Mouse (Mus musculus) gastrocnemius, adult 2 months (tissue): ENCODE data around the gene Hnrnpd. TPM values are rescaled to one million over a fixed set of nuclear protein-coding genes. Genes with fewer than 3 reads are reported as not detected.
A peak's percentile ranks its signal among the peaks of the same experiment; 100 is the strongest.

Source experiments
- DNase-seq: peaks from one replicate; pipeline ENCODE4 v3.0.0; 2022
- H3K27ac ChIP-seq: fragments of 200-600 bp; 2 replicates; pipeline ENCODE4 v1.8.1; 2022; ENCODE audit warnings: mild to moderate bottlenecking
- H3K4me3 ChIP-seq: fragments of 200-600 bp; 2 replicates; pipeline ENCODE4 v1.8.1; 2022; ENCODE audit warnings: mild to moderate bottlenecking, moderate library complexity
- CTCF ChIP-seq: fragments of 200-600 bp; IDR thresholded peaks from 2 replicates; pipeline ENCODE4 v1.8.1; 2022; ENCODE audit warnings: antibody characterized with exemption, mild to moderate bottlenecking, moderate library complexity
- intact Hi-C: fragments of 180-260 bp; cut with DNase I; formaldehyde crosslinking; loops from one replicate; pipeline ENCODE4 v1.15.1; 2025
- long read RNA-seq, 2 experiments: library from polyadenylated mRNA; stranded (forward); transcript quantifications; one replicate each; pipeline ENCODE4 v2.0.0; 2021
- total RNA-seq, 2 experiments: library from RNA; stranded (reverse); gene quantifications; 2 replicates each; pipeline ENCODE4 v1.2.3; 2021

Gene Hnrnpd
- total RNA-seq, result 10 to 100 TPM; 68.5 to 84.1 TPM
- long read RNA-seq, experiment 1, full-length matches to known transcripts, result 55 of 80 reads
- long read RNA-seq, experiment 1, partial matches to known transcripts, result 15 of 80 reads
- long read RNA-seq, experiment 1, other reads (novel, unspliced or antisense), result 10 of 80 reads
- long read RNA-seq, experiment 2, full-length matches to known transcripts, result 66 of 85 reads
- long read RNA-seq, experiment 2, partial matches to known transcripts, result 12 of 85 reads
- long read RNA-seq, experiment 2, other reads (novel, unspliced or antisense), result 7 of 85 reads

GRCm38 (mm10) chr5:99978699-99979442 is at the start of gene Hnrnpd, which contains the start of gene 4930524J08Rik:
Gene Hnrnpd, minus strand, starts transcription at chr5:99978938.
Gene 4930524J08Rik, plus strand, starts transcription at chr5:99979061.
- DNase-seq, result peak; percentile 97
- Histone ChIP-seq H3K27ac (peak within 1 kb of the TSS; percentile 97), H3K4me3 (peak within 1 kb of the TSS; percentile 96)
- intact Hi-C loops, result loop anchor here (1.0 kb wide), 1 partner anchor 59 kb away; no protein-coding TSS in a partner anchor
- 0 out of 2 replicates have a peak, but pooled peaks have one; percentile 0 for TF ChIP-seq CTCF

DNA sequence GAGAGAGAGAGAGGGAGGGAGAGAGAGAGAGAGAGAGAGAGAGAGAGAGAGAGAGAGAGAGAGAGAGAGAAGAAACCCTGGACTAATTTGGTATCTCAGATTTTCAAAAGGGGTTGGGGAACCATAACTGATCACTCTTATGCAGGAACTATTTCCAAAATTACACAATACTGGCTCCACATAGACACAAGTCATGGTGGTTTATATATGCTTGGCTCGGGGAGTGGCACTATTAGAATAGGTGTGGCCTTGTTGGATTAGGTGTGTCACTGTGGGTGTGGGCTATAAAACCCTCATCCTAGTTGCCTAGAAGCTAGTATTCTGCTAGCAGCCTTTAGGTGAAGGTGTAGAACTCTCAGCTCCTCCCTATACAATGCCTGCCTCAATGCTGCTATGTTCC is 46.1 kb upstream of the Hnrnpd start:
- Histone ChIP-seq H3K27ac (no peak overlapping the region), H3K4me3 (no peak overlapping the region)
- intact Hi-C loops, result no loop called here
- no peak for DNase-seq
- TF ChIP-seq CTCF, result no peak

- DNase-seq, result no peak
- intact Hi-C loops, result no loop called here
- TF ChIP-seq CTCF, result no peak
- no peak overlapping the region for H3K27ac ChIP-seq
- no peak overlapping the region for H3K4me3 ChIP-seq
Measured at GRCm38 (mm10) chr5:100024403-100024802, 45.7 kb upstream of the Hnrnpd start.

DNA sequence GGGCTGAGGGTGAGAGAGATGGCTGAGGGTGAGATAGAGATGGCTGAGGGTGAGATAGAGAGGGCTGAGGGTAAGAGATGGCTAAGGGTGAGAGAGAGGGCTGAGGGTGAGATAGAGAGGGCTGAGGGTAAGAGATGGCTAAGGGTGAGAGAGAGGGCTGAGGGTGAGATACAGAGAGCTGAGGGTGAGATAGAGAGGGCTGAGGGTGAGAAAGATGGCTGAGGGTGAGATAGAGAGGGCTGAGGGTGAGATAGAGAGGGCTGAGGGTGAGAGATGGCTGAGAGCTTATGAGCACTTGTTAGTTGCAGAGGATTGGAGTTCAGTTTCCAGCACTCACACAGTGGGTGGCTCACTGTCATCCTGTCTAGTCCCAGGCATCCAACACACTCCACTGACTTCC is 41.4 kb upstream of the Hnrnpd start:
- no peak for DNase-seq
- TF ChIP-seq CTCF, result no peak
- no peak overlapping the region for H3K27ac ChIP-seq
- no peak overlapping the region for H3K4me3 ChIP-seq
- intact Hi-C loops, result no loop called here

DNA sequence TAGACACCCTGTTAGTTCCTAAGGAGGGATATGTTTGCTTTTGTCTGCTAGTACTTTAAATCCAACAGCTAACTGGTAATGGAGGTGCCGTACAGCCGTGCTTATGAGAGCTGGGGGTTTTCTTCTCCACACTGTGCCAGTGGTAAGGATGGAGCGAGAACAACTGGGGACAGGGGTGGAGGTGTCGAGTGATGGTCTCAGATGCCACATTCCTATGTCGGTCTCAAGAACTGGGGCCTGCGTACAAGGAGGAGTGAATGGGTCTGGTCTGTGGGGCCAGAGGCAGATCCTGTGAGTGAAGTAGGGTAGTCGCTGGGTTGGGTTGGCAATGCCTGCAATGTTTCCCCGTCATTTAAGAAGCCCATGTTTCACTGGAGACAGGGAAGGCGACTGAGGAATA is 33.9 kb upstream of the Hnrnpd start:
- TF ChIP-seq CTCF, result no peak
- Histone ChIP-seq H3K4me3 (no peak overlapping the region), H3K27ac (no peak overlapping the region)
- no peak for DNase-seq
- intact Hi-C loops, result no loop called here

DNA sequence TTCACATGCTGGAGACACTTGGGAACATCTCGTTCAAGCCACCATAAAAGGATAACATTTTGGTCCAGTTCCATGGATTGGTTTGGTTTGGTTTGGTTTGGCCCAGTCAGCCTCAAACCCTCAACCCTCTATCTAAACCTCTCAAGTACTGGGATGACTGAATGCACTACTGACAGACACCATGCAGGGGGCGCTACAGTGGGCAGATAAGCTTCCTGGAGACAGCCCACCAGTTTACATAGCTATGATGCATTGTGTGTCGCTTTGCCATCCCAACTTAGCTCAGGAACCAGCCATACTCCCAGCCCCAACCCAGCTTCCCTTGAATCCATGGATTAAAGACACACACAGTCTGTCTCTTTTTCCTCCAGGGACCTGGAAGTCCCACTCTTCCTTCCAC is 29.7 kb upstream of the Hnrnpd start:
- H3K4me3 ChIP-seq, result no peak overlapping the region
- no peak overlapping the region for H3K27ac ChIP-seq
- no peak for DNase-seq
- intact Hi-C loops, result no loop called here
- no peak for TF ChIP-seq CTCF

- Histone ChIP-seq H3K4me3 (no peak overlapping the region), H3K27ac (no peak overlapping the region)
- peak; percentile 25; the same call in 1 of the 2 replicates for TF ChIP-seq CTCF
- DNase-seq, result no peak
- intact Hi-C loops, result no loop called here
Measured at GRCm38 (mm10) chr5:100007040-100007375, 28.3 kb upstream of the Hnrnpd start.

GRCm38 (mm10) chr5:100006324-100007039 is 27.7 kb upstream of the Hnrnpd start:
- no peak for TF ChIP-seq CTCF
- DNase-seq, result no peak
- Histone ChIP-seq H3K4me3 (no peak overlapping the region), H3K27ac (no peak overlapping the region)
- intact Hi-C loops, result no loop called here

DNA sequence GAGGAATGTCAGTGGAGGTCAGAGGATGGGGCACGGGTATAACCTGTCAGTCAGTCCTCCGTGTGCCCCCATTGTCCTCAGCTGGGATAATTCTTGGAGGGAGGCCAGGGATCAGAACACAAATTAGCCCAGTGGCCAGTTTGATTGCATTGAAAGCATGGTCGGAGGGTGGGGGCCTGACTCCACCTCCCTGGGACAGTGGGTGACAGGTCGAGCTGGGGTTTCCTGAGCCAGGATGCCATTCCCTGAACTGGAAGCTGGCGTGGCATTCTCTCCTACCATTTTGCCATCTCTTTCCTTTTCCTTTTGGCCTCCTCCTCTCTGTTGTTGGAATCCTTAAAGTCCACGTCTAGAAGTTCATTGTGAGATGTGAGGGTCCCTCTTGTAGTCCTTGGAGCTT is 27.2 kb upstream of the Hnrnpd start:
- H3K4me3 ChIP-seq, result no peak overlapping the region
- intact Hi-C loops, result no loop called here
- TF ChIP-seq CTCF, result no peak
- DNase-seq, result no peak
- no peak overlapping the region for H3K27ac ChIP-seq

- intact Hi-C loops, result no loop called here
- DNase-seq, result no peak
- no peak for TF ChIP-seq CTCF
- Histone ChIP-seq H3K27ac (no peak overlapping the region), H3K4me3 (no peak overlapping the region)
Measured at GRCm38 (mm10) chr5:100005431-100005830, 26.7 kb upstream of the Hnrnpd start.

DNA sequence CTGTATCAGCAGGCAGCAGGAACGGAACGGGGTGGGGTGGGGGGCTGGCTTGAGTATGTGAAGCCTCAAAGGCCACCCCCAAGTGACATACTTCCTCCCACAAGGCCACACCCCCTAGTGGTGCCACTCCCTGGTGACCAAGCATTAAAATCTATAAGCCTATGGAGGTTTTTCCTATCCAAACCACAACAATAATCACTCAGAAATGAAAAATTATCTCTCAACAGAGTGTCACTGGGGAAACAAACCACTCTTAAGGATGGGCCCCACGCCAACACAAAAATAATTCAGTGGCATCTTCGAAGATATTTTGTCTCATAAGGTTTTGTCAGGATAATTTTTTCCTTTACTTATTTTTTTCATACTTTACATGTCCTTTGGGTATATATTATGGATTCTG is 25.2 kb upstream of the Hnrnpd start:
- intact Hi-C loops, result no loop called here
- TF ChIP-seq CTCF, result no peak
- Histone ChIP-seq H3K4me3 (no peak overlapping the region), H3K27ac (no peak overlapping the region)
- no peak for DNase-seq

DNA sequence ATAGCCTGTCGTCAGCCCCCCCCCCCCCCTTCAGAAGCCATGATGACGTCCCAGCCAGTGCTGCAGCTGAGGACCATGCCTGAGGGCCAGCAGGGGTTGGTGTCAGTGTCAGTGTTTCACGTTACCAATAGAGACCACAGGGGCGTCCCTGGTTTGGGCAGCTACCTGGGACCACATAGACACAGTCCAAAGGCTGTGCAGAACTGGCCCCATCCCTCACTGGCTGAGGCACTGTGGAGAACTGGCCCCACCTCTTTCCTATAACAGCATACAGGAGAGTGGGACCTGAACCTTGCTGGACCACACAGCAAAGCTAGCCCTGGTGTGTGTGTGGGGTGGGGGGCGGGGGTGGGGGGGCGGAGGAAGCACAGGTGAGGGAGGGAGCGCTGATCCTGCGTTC is 21.8 kb upstream of the Hnrnpd start:
- no peak overlapping the region for H3K27ac ChIP-seq
- DNase-seq, result no peak
- H3K4me3 ChIP-seq, result no peak overlapping the region
- intact Hi-C loops, result no loop called here
- no peak for TF ChIP-seq CTCF

GRCm38 (mm10) chr5:100000048-100000447 is 21.3 kb upstream of the Hnrnpd start:
- DNase-seq, result no peak
- H3K27ac ChIP-seq, result no peak overlapping the region
- H3K4me3 ChIP-seq, result no peak overlapping the region
- TF ChIP-seq CTCF, result no peak
- intact Hi-C loops, result no loop called here
